Mouse (Mus musculus): ENCODE results near the gene Efna5. TPM values are rescaled to one million over a fixed set of nuclear protein-coding genes. Genes with fewer than 3 reads are reported as not detected.

Gene Efna5
- total RNA-seq, 2 experiments from 2014 or later, result not detected

DNA sequence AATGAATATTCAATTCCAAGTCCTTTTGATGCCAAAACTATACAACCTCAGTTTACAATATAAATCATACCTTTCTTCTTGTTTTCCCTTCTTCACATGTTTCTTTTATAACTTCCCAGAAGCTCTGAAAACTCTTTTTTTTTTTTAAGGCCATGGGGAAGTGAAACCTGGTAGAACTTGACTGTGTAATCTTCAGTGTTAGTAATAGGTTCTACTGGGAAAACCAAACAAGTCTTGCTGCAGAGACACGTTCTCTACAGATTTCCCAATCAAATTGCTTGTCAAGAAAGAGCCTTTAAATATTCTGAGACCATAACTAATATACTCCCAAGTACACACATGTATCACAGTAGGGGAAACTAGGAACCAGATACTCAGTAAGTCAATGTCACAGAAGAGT, 253.6 kb downstream of the Efna5 start:
- no peak for ATAC-seq (replicated peaks; ENCODE audit: low FRiP score, poor library complexity, severe bottlenecking)

DNA sequence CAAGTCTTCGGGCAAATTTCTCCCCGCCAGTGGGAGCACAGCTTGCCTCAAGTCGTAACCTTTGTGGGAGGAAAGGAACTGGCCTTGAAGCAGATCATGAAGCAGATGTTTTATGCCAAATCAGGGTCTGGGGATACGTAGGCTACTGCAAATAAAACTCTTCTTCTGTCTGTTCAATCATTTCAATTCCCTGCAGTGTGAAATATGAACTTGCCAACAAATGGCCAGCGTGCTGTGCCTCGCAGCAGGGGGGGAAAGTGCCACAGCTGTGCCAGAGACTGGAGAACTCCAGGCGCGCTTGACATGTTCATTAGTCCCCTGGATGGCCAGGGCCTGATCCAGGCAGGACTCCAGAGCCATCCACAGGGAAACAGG, 255.5 kb downstream of the Efna5 start:
- no peak for ATAC-seq (replicated peaks; ENCODE audit: low FRiP score, poor library complexity, severe bottlenecking)

- ATAC-seq (replicated peaks; ENCODE audit: low FRiP score, poor library complexity, severe bottlenecking), result no peak
These were observed 256.1 kb downstream of the Efna5 start for GRCm38 (mm10) chr17:62624804-62625645.

- ATAC-seq (replicated peaks; ENCODE audit: low FRiP score, poor library complexity, severe bottlenecking), result no peak
These were observed 257.9 kb downstream of the Efna5 start for GRCm38 (mm10) chr17:62623224-62623623.

DNA sequence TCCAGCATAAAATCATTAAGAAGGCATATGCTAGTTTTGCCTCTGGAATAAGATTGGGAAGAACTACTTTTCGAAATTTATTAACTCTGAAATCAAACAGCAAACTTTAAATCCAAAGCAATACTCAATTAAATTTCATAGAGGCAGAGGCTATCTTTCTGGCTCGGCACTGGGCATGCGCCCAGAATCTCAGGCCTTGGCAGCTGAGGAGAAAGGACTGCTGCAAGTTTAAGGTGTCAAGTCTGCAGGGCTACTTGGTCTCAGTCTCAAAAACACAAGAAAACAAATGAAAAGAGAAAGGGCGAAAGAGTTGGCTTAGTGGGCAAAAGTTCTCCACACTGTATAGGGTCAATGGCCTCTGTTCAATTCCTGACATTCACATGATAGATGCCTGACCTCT, 258.6 kb downstream of the Efna5 start:
- no peak for ATAC-seq (replicated peaks; ENCODE audit: low FRiP score, poor library complexity, severe bottlenecking)

DNA sequence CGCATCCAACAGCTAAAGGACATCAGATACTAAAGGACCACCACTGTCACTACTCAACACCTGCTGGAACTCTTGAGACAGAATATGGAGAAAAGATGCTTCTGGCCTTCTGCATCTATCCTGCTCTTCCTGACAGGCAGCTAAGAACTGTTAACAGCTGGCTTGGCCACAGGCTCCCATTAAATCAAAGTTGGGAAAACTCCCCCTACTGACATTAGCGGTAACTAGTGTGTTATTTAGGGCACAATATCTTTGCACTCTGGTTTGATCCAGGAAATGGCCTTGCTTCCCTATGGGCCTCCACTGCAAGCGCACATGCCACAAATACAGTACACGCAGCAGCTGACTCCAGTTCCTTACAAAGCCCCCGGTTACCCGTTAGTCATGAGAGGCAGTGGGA, 266.0 kb downstream of the Efna5 start:
- no peak for ATAC-seq (replicated peaks; ENCODE audit: low FRiP score, poor library complexity, severe bottlenecking)

- no peak for ATAC-seq (replicated peaks; ENCODE audit: low FRiP score, poor library complexity, severe bottlenecking)
These were observed 266.4 kb downstream of the Efna5 start for GRCm38 (mm10) chr17:62614708-62615107.

GRCm38 (mm10) chr17:62614237-62614636, 266.9 kb downstream of the Efna5 start:
- no peak for ATAC-seq (replicated peaks; ENCODE audit: low FRiP score, poor library complexity, severe bottlenecking)

DNA sequence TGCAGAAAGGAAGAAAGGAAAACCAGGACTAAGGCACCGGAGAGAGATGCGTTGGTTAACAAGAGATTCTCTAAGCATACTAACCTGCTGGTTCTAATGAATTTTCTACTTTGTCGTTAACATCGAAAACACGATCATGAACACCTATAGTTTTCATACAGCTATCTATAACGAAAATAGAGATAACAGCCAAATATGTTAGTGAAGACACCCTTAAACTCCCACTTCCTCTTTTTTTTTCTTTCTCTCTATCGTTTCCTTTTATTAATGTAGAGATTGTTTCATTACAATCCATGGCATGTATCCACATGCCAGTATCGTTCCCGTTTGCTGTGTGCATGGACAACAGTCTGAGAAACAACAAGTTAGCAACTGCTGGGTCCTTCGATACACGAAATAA, 267.9 kb downstream of the Efna5 start:
- ATAC-seq (replicated peaks; ENCODE audit: low FRiP score, poor library complexity, severe bottlenecking), result no peak

DNA sequence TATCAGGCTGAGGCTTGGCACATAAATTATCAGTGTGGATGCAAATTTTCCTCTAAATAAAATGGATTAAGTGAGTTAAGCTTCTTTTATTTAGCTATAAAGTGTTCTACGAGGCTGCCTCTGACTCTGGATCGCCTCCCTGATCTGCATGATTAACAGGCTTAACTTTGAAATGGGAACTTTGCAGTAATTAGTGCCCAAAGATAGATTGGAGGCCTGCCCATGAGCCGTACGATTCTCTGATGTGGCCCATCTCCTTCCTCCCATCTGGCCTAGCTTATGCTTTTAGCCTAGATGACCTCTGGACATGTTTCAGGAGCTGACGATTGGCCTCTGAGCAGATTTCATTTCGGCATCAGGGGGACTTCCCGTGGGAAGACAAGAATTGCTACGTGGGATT, 273.0 kb downstream of the Efna5 start:
- ATAC-seq (replicated peaks; ENCODE audit: low FRiP score, poor library complexity, severe bottlenecking), result no peak

DNA sequence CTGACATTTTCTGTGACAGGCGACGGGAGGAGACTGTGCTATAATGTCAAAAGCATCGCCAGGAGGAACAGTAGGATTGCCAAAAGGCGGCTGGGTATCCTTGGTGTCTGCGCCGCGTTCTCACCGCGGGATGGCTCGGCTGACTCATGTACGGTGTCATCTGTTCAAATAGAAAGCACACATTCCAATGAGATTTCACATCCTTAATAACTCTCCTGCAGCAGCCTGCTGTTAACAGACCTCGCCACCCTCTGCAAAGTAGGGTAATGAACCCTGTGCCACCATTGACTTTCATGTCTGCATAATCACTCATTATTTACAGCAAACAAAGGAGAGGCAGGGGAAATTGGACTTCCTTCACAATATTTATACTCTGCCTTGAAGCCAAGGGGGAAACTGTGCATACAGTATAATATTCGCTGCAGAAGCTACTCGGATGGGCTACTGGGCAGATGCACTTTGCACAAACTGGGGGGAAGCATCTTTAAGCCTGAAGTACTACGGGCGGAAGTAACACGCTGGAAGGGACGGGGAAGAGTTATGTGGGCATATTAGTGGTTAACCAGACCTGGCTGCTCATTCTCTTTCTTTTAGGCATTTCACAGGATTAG, 273.7 kb downstream of the Efna5 start:
- ATAC-seq (replicated peaks; ENCODE audit: low FRiP score, poor library complexity, severe bottlenecking), result no peak

- no peak for ATAC-seq (replicated peaks; ENCODE audit: low FRiP score, poor library complexity, severe bottlenecking)
These were observed 274.4 kb downstream of the Efna5 start for GRCm38 (mm10) chr17:62606681-62607080.

DNA sequence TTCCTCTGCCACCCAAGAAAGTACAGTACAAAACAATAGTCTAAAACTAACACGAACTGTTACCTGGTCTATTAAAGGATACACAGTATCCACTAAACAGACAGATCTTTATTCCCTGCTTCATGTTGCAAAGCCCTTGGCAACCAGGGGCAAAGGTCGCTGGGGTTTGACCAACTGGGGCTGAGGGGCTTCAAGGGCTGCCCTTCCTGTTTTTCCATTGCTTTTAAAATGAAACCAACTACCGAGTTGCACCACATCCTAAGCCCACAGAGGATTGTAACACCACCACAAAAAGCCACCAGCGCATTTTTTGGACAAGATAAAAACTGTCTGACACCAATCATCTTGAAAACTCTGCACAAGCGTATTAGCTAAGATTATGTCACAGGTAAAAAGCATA, 276.8 kb downstream of the Efna5 start:
- no peak for ATAC-seq (replicated peaks; ENCODE audit: low FRiP score, poor library complexity, severe bottlenecking)

DNA sequence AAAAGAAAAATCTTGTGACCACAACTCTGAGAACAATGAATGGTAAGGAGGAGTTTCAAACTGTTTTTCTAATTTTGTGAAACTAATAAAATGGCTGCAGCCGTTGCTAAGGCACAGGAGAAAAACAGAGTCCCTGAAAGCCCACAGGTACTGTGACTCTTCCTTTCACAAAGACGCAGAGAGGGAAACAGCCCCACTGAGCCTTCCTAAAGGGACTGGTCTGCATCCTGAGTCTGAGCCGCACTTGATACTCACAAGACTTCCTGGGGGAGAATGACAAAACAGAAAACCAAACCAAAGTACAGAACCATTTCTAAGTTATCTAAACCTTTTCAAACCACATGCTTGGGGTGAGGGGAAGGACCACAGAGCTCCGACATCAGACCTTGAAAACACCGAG, 277.5 kb downstream of the Efna5 start:
- ATAC-seq (replicated peaks; ENCODE audit: low FRiP score, poor library complexity, severe bottlenecking), result no peak

DNA sequence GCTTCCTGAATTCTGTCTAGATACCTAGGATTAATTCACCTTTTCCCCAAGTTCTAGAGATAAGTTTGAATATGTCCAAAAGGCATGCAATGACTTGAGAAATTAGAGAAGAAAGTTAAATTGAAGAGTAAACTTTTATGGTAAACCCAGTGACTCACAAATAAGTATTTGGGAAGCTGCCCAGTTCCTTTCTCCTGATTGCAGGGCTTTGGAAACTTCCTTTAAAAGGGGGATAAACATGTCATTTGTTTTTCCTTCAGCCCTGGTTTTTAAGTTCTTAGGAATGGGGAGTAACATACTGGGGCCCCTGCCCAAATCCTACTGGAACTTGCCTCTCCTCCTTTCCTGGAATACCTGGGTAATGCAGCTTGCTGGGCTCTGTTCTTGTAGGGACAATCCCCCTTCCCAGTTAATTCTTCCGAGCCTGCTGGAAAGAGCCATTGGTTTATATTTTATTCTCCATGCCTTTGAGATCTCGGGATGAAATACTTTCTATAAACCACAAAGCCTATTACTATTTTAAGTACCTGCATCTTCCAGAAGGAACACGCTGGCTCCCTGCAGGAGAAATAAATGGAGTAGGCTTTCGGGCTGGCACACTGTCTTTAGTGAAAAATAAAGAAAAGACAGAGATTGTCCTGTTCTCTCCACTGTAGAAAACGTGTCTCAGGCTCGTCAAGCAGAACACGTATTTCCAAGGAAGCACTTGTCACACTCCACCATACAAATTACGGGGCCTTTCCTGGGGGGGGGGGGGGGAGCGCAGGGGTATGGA, 282.2 kb downstream of the Efna5 start:
- ATAC-seq (replicated peaks; ENCODE audit: low FRiP score, poor library complexity, severe bottlenecking), result no peak

DNA sequence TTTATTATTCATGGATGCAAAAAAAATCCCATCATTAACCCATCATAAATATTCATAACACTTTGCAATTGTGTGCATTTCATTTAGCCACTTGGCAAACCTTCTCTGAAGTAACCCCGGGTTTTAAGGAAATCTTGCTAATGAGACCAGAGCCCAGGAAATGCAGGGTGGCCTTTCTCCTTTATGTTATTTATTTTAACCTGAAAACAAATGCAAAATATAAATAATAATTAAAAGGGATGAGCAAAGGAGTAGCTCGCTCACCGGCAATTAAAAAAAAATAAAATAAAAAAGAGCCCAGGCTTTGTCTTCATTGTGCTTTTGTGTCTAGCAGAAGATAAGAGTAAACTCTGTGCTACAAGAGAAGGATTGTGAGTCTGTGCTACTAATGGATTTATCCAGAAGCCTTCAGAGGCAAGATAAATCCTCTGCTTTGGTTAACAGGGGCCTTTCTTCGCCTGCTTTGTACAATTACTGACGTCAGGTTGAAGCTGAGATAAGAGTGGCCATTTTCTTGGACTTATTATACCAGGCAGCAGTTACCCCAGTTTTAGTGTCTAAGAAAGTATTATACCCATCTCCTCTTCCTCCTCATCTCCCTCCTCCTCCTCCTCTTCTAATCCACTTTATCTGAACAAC, 288.6 kb downstream of the Efna5 start:
- ATAC-seq (replicated peaks; ENCODE audit: low FRiP score, poor library complexity, severe bottlenecking), result no peak

DNA sequence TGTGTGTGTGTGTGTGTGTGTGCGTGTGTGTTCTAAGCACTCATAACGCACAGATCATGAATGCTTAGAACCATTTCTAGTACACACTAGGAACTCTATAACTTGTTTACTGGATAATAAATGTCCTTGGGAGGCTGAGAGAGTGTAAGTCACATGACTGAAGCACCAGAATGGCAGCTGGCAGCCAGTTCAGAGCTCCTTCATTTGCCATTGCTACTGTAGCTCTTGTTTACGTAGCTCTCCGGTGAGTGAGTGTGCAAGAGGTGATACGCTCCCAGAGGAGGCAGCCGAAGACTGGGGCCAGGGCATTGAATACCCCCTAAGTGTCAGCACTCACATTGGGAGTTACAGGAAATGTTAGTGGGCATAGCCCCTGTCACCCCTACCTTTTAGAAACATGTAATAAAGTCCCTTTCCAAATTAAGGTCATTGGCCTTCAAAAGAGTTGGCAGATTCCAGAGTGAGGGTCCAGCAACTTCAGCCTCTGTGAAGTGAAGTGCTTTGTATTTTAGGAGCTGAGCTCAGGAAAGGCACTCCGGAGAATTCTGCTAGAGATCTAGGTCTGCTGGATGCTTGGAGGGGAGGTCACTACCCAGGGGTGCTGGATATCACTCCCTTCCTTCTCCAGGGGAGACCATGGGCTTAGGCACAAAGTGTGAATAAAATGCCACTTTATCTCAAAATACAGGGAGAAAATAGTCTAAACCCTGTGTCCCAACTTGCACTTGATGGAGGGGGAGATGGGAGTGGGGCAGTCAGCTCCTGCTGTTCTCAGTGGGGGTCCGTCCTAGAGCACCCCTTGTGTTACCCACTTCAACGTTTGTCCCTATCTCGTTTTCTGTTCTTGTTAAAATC, 289.3 kb downstream of the Efna5 start:
- no peak for ATAC-seq (replicated peaks; ENCODE audit: low FRiP score, poor library complexity, severe bottlenecking)

DNA sequence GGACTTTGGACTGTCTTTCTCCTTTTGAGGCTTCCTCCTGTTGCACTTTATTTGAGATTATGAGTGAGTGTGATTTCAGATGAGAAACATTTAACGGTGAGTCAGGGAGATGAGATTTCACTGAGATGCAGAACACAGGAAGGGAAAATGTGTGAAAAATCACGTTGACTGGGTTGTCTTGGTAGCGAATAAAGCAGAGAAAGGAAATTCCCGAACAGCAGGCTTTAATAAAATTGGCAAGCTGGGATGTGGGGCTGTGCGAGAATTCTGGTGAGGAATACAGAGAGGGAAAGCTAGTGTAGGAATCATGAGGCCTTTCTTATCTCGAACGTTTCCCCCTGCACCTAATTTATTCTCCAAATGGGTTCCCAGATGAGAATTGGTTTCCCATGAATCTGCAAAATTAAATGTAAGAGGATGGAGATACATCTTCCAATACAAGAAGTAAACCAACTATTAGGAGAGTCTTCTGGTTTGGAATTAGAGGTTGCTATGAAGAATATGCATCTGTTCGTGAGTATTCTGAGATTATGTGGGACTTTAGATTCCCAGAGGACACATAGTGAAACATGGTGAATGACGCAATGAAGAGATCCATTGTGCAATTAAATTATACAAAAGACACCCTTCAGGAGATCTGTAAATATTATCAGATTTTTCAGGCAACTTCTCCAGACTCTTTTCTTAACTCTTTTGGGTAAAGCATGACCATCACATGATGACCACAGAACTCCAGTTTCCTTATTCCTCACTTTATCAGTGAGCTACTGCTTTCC, 290.2 kb downstream of the Efna5 start:
- ATAC-seq (replicated peaks; ENCODE audit: low FRiP score, poor library complexity, severe bottlenecking), result no peak

- ATAC-seq (replicated peaks; ENCODE audit: low FRiP score, poor library complexity, severe bottlenecking), result no peak
These were observed 301.0 kb downstream of the Efna5 start for GRCm38 (mm10) chr17:62580127-62580526.
